Mouse (Mus musculus): Measurements from ENCODE around the gene Lpp. TPM values are rescaled to one million over a fixed set of nuclear protein-coding genes. Genes with fewer than 3 reads are reported as not detected.
A peak's percentile ranks its signal among the peaks of the same experiment; 100 is the strongest.

Lpp gene
- polyA plus RNA-seq, 1 experiment from 2014 or later = 10.7 TPM

DNA sequence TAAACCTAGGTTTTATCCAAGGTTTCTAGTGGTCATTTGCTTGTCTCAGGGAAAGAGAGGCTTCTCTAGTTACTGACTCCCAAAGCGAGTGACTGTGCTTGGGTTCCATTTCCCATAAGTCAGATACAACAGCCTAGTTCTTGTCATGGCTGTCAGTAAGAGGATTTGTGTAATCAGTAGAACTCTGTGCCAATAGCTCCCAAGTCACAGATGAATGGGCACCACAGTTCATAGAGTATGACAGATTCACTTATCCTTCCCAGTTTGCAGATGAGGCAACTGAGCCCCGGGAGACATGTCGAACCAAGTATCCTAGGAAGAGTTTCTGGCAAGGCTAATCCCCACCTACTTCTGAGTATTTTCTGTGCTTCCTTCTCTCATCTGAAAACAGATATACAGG is 556.0 kb downstream of the Lpp start:
- WGBS = 93% methylated on average over 3 of the region's 3 CpGs
- Histone ChIP-seq H3K9me3 (no peaks in the 10 kb centered on the region), H3K27ac (replicated peaks) (no peak overlapping the region), H3K4me3 (no peak overlapping the region), H3K4me1 (peaks cover 11% of the 10 kb centered on the region), H3K27me3 (no peaks in the 10 kb centered on the region), H3K9ac (replicated peaks) (no peak overlapping the region), H3K4me2 (replicated peaks) (no peak overlapping the region), H3K36me3 (no peaks in the 10 kb centered on the region)
- ATAC-seq (replicated peaks) = no peak

DNA sequence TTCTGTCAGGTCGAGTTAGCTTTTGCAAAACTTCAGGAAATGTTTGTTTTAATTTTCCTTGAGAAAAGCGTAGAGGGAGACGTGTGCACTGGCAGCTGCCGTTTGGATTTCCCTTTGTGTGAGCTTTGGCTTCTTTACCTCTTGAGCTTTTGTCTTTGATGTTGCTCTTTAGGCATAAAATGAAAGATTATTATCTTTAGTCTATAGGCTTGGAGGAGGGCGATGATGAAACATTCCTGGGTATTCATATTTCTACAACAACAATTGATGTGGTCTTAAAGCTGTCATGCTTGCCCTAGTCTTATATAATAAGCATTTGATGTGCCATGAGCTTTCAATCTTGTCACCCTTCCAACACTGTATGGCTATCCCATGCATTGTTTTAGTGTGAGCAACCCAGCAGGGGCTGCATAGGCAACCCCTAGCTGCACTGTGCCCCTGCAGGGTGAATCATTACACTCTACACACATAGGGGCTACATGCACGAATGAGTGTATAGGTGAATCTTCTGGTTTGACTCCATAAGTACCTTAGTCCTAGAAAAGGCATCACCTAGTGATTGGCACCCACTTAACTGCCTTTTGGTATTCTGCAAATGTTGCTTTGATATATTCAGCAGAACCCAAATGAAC is 556.9 kb downstream of the Lpp start:
- peaks cover 11% of the 10 kb centered on the region for H3K4me1 ChIP-seq
- no peaks in the 10 kb centered on the region for H3K27me3 ChIP-seq
- no peaks in the 10 kb centered on the region for H3K9me3 ChIP-seq
- H3K4me2 ChIP-seq (replicated peaks) = no peak overlapping the region
- H3K36me3 ChIP-seq = no peaks in the 10 kb centered on the region
- H3K4me3 ChIP-seq = no peak overlapping the region
- 0 out of 2 replicates have a peak, but pooled peaks have one; percentile 35 for ATAC-seq (replicated peaks)
- H3K9ac ChIP-seq (replicated peaks) = no peak overlapping the region
- 53% methylated on average over 6 of the region's 6 CpGs for WGBS
- no peak overlapping the region for H3K27ac ChIP-seq (replicated peaks)

DNA sequence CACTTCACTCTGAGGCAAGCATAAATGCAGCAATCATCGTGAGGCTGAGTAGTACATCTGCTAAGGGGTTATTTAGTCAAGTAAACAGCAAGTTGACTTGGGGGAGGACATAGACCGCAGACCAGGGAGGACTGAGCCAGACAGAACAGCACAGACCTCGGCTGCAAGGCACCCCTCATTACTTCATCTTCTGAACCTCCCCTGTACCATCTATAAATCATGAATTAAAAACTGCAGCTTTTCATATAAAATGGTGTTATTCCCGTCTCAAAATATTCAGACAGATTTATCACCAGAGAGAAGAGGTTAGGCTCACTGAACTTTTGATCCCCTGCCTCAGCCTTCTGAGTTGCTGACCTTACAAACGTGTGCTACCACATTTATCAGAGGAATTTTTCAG is 558.6 kb downstream of the Lpp start:
- no peak overlapping the region for H3K4me2 ChIP-seq (replicated peaks)
- no peak overlapping the region for H3K9ac ChIP-seq (replicated peaks)
- no peak overlapping the region for H3K27ac ChIP-seq (replicated peaks)
- H3K9me3 ChIP-seq = no peaks in the 10 kb centered on the region
- H3K27me3 ChIP-seq = no peaks in the 10 kb centered on the region
- no peak for ATAC-seq (replicated peaks)
- H3K36me3 ChIP-seq = no peaks in the 10 kb centered on the region
- peaks cover 11% of the 10 kb centered on the region for H3K4me1 ChIP-seq
- no peak overlapping the region for H3K4me3 ChIP-seq
- WGBS = 70% methylated on average over 5 of the region's 5 CpGs

DNA sequence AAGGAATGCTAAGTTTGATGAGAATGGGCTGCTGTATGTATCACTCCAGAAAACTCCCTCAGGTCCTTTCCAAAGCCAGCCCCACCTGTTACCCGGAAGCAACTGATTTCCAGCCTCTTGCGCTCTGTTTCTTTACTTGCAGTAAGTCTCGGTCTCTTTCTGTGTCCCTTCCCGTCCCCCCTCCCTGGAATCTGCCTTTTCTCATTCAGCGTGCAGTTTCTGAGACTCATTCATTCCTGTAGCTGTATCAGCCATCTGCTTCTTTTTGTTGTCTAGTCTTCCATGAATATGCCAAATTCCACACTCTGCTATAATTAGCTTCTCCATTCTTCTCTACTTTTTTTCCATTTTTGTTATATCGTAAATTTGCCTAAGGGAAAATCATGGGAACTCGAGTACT is 561.7 kb downstream of the Lpp start:
- H3K9ac ChIP-seq (replicated peaks) = no peak overlapping the region
- 0 out of 2 replicates have a peak, but pooled peaks have one; percentile 19 for ATAC-seq (replicated peaks)
- H3K27me3 ChIP-seq = no peaks in the 10 kb centered on the region
- WGBS = 50% methylated on average over 7 of the region's 7 CpGs
- no peaks in the 10 kb centered on the region for H3K9me3 ChIP-seq
- H3K36me3 ChIP-seq = no peaks in the 10 kb centered on the region
- H3K4me1 ChIP-seq = peaks cover 11% of the 10 kb centered on the region
- no peak overlapping the region for H3K4me2 ChIP-seq (replicated peaks)
- 0 out of 2 replicates have a peak overlapping the region, but pooled peaks have one; percentile 11 for H3K27ac ChIP-seq (replicated peaks)
- no peak overlapping the region for H3K4me3 ChIP-seq

DNA sequence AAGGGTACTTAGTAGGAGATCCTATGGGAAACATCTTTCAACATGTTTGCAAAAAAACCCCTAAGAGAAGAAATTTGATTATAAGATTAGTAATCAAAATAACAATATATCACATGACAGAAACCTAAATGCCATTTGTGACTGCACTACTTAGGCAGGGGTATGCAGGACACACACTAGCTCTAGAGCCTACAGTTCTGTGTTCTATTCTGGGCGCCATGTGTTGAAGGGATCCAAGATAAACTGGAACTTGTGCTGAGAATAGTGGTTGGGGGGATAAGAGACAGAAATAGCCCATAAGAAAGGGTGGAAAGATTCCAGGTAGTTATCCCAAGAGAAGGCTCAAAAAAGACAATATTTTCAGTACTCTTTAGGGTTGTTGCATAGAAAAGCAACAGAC is 565.4 kb downstream of the Lpp start:
- no peak overlapping the region for H3K4me2 ChIP-seq (replicated peaks)
- ATAC-seq (replicated peaks) = no peak
- H3K36me3 ChIP-seq = no peaks in the 10 kb centered on the region
- H3K27me3 ChIP-seq = no peaks in the 10 kb centered on the region
- no peak overlapping the region for H3K27ac ChIP-seq (replicated peaks)
- no peak overlapping the region for H3K4me3 ChIP-seq
- no peak overlapping the region for H3K9ac ChIP-seq (replicated peaks)
- no peaks in the 10 kb centered on the region for H3K9me3 ChIP-seq
- 96% methylated on average over 1 of the region's 1 CpGs for WGBS
- H3K4me1 ChIP-seq = no peaks in the 10 kb centered on the region

DNA sequence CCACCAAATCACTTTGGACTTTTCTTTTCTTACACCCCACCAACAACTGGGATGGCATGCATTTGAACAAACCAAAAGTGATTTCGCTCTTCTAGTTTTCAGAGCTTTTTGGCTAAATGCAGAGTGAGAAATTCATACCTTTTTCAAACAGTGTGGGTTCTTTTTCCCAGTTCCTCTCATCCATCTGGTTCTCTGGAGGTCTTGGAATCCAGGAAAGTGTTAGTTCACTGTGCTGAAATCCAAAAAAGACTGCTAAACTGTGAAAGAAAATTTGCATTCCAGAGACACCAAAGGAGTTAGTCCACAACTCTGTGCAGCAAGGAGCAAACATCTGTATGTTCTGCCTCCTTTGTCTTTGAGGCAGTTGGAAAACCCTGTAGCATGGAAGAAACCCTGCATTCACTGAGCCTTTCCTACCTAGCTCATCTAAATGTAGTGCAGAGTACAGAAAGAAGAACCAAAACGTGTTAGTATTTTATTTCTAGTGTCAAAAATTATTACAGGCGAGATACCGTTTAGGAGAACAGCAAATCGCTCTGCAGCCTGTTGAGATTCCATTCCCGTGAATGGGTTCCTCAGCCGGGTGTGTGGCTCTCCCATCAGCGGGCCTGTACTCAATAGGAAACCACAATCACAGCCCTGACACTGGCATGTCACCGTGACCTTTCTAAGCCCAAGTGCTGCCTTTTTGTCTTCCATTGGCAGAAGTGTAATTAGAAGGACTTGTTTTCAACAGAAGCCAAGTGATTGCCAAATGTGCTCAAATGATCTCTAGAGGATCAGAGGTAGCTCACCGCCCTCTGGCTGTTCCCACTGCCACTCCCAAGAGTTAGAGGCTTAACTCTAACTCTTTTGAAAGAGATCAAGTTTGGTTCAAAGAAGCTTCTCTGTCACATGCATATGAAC is 567.8 kb downstream of the Lpp start:
- no peak overlapping the region for H3K4me3 ChIP-seq
- 66% methylated on average over 10 of the region's 10 CpGs for WGBS
- H3K27ac ChIP-seq (replicated peaks) = no peak overlapping the region
- no peaks in the 10 kb centered on the region for H3K9me3 ChIP-seq
- H3K36me3 ChIP-seq = no peaks in the 10 kb centered on the region
- H3K4me1 ChIP-seq = no peaks in the 10 kb centered on the region
- H3K27me3 ChIP-seq = no peaks in the 10 kb centered on the region
- H3K9ac ChIP-seq (replicated peaks) = no peak overlapping the region
- ATAC-seq (replicated peaks) = no peak
- H3K4me2 ChIP-seq (replicated peaks) = no peak overlapping the region

DNA sequence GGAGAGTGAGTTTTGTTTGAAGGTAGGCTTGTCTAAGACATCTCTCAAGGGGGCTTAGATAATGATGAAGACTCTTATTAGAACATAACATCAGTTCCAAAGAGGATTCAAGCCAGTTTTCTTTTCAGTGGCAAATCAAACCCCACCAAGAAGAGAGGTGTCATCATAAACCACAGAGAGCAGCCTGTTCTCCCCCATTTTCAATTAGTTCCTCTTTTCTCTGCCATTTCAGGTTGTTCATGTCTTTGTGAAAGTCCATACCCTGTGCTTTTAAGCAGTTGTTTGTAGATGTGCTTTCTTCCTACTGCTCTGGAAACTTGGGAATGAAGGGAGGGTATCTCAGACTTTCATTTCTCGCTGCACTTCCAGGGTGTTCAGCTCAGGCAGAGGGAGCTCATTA is 571.0 kb downstream of the Lpp start:
- no peak overlapping the region for H3K4me3 ChIP-seq
- H3K9ac ChIP-seq (replicated peaks) = no peak overlapping the region
- no peak for ATAC-seq (replicated peaks)
- 93% methylated on average over 1 of the region's 1 CpGs for WGBS
- no peaks in the 10 kb centered on the region for H3K9me3 ChIP-seq
- H3K27ac ChIP-seq (replicated peaks) = no peak overlapping the region
- no peak overlapping the region for H3K4me2 ChIP-seq (replicated peaks)
- H3K27me3 ChIP-seq = no peaks in the 10 kb centered on the region
- no peaks in the 10 kb centered on the region for H3K4me1 ChIP-seq
- no peaks in the 10 kb centered on the region for H3K36me3 ChIP-seq

DNA sequence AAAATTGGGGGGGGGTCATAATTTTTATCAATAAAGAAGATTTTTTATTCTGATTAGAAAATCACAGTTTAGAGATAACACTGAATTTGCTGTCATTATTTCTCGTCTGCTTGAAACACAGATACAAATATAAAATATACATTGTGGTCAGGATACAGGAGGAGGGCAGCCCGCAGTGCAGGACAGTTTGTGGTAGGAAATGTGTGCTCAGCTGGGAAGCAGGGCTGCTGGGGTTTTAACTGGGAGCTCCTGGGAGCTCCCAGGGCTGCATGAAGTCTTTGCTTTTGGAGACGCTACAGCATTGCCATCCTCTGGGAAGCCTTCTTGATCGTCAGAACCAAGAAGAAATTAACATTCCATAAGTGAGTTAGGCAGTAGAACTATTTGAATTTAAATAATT is 571.8 kb downstream of the Lpp start:
- H3K4me3 ChIP-seq = no peak overlapping the region
- no peak overlapping the region for H3K27ac ChIP-seq (replicated peaks)
- H3K36me3 ChIP-seq = no peaks in the 10 kb centered on the region
- H3K9ac ChIP-seq (replicated peaks) = no peak overlapping the region
- no peaks in the 10 kb centered on the region for H3K27me3 ChIP-seq
- H3K9me3 ChIP-seq = no peaks in the 10 kb centered on the region
- H3K4me1 ChIP-seq = no peaks in the 10 kb centered on the region
- H3K4me2 ChIP-seq (replicated peaks) = no peak overlapping the region
- no peak for ATAC-seq (replicated peaks)
- 70% methylated on average over 4 of the region's 4 CpGs for WGBS

DNA sequence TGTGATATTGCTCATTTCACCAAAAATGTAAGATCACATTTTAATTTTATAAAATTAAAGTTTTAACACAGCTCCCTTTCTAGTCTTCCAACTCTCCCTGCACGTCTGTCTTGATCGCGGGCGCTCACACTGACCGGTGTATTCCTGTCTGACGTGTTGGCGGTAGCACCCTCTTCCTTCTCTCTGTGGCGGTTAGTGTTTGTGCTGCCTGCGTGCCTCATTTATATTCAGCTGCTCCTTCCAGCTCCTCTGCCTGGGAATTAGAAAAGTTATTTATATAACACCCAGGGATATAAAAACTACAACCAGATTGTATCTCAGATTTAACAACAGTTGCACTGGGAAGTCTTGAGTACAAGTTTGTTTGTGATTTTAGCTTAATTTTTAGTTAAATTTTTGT is 573.2 kb downstream of the Lpp start:
- 85% methylated on average over 9 of the region's 9 CpGs for WGBS
- H3K27ac ChIP-seq (replicated peaks) = no peak overlapping the region
- no peak overlapping the region for H3K4me2 ChIP-seq (replicated peaks)
- no peak overlapping the region for H3K4me3 ChIP-seq
- H3K9me3 ChIP-seq = no peaks in the 10 kb centered on the region
- no peak overlapping the region for H3K9ac ChIP-seq (replicated peaks)
- H3K4me1 ChIP-seq = no peaks in the 10 kb centered on the region
- no peaks in the 10 kb centered on the region for H3K36me3 ChIP-seq
- no peaks in the 10 kb centered on the region for H3K27me3 ChIP-seq
- ATAC-seq (replicated peaks) = no peak

DNA sequence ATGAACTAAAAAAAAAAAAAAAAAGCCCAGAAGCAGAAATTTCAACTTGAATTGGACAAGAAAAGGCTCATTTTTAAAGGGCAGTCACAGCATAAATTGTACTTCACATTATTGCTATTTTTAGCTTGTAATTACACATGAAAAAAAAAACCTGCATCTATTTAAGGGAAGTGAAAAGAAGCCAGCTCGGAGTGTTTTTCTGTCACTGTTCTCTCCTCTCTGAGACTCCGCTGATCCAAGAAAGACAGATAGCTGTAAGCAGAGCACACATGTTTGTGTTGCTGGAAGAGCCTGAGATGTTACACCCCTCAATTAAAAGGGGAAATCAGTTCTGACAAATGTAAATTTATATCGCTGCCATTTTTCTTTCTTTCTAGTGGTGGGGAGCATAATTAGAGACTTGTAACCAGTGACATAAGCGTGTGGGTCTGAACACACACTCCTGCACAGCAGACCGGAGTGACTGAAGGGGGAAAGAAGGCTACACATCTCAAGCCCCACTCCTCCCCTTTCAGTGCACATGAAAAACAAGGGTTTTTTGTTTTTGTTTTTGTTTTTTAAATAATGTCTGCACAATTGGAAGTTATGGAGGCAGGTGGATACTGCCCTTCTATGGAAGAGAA is 579.8 kb downstream of the Lpp start:
- Histone ChIP-seq H3K27ac (replicated peaks) (peak overlapping the region; percentile 73), H3K27me3 (no peaks in the 10 kb centered on the region), H3K9ac (replicated peaks) (no peak overlapping the region), H3K36me3 (no peaks in the 10 kb centered on the region), H3K4me1 (peaks cover 20% of the 10 kb centered on the region), H3K4me3 (no peak overlapping the region), H3K9me3 (no peaks in the 10 kb centered on the region), H3K4me2 (replicated peaks) (peak overlapping the region; percentile 0; the same call in 1 of the 2 replicates)
- 35% methylated on average over 5 of the region's 5 CpGs for WGBS
- ATAC-seq (replicated peaks) = peak; percentile 87

DNA sequence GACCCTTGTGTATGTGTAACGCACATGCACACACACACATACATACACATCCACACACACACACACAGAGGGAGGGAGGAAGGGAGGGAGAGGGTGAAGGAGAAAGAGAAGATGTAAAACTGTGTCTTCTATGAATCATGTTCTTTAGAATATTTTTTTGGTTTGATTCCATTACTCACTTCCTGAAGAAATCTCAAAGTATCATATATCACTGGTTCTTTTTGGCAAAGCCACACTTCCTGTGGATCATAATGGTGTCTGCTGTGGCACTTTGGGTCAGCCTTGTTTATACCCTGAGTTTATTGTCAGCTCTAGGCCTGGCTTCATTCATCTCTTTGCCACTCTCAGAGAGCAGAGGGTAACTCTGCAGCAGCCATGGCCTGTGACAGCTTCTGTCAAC is 584.5 kb downstream of the Lpp start:
- H3K4me3 ChIP-seq = no peak overlapping the region
- no peaks in the 10 kb centered on the region for H3K9me3 ChIP-seq
- H3K4me2 ChIP-seq (replicated peaks) = no peak overlapping the region
- no peaks in the 10 kb centered on the region for H3K27me3 ChIP-seq
- 95% methylated on average over 1 of the region's 1 CpGs for whole genome bisulfite sequencing
- no peak overlapping the region; the same call in 1 of the 2 replicates for H3K27ac ChIP-seq (replicated peaks)
- H3K9ac ChIP-seq (replicated peaks) = no peak overlapping the region
- peaks cover 22% of the 10 kb centered on the region for H3K4me1 ChIP-seq
- no peaks in the 10 kb centered on the region for H3K36me3 ChIP-seq
- no peak for ATAC-seq (replicated peaks)

DNA sequence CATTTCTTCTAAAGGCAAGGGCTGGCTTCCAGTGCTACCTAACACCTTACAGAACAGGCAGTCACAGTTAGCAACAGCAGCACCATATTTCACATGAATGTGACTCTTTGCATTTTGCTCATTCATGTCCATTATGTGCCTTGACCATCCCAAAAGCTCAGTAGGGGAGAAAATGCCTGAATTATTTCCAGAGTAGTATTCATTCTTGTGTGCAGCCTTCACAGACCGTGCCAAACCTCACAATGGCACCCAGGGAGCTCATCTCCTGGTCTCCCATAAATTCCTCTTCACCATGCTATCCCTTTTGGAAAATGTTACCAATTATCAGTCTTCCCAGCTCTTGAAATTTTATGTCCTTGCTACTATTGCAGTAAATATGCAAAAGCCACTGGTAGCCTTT is 584.9 kb downstream of the Lpp start:
- Histone ChIP-seq H3K9ac (replicated peaks) (no peak overlapping the region), H3K9me3 (no peaks in the 10 kb centered on the region), H3K4me3 (no peak overlapping the region), H3K4me2 (replicated peaks) (no peak overlapping the region), H3K27ac (replicated peaks) (no peak overlapping the region; the same call in 1 of the 2 replicates), H3K27me3 (no peaks in the 10 kb centered on the region), H3K4me1 (peaks cover 20% of the 10 kb centered on the region), H3K36me3 (no peaks in the 10 kb centered on the region)
- no peak for ATAC-seq (replicated peaks)
- WGBS = 34% methylated on average over 1 of the region's 1 CpGs
